Mouse (Mus musculus): ENCODE measurements around the gene Taar7f. TPM values are rescaled to one million over a fixed set of nuclear protein-coding genes. Genes with fewer than 3 reads are reported as not detected.
"Not testable (repeated sequence)": the region's sequence is repeated elsewhere in the genome, so short reads cannot be mapped to it uniquely, and the experiment has no call there.

Taar7f gene
- polyA plus RNA-seq, 1 experiment from 2014 or later: not detected

GRCm38 (mm10) chr10:24052039-24052438, 2.7 kb downstream of the Taar7f start:
- Histone ChIP-seq H3K4me2 (ENCODE audit: low read depth, low read length) (no peak overlapping the region), H3K9me3 (replicated peaks; ENCODE audit: control insufficient read depth, low read length) (no peaks in the 10 kb centered on the region), H3K36me3 (ENCODE audit: control insufficient read depth, insufficient read depth) (no peaks in the 10 kb centered on the region), H3K9ac (ENCODE audit: low read length) (no peak overlapping the region), H3K27me3 (ENCODE audit: control insufficient read depth, insufficient read depth, low read length) (no peaks in the 10 kb centered on the region), H3K27ac (ENCODE audit: low read length) (no peak overlapping the region), H3K4me1 (ENCODE audit: control insufficient read depth, insufficient read depth, low read length) (no peaks in the 10 kb centered on the region), H3K4me3 (ENCODE audit: low read length) (no peak overlapping the region)
- no peak for ATAC-seq (replicated peaks; ENCODE audit: extremely low read depth, insufficient read depth, low FRiP score)
- WGBS: 26% methylated on average over 5 of the region's 5 CpGs

DNA sequence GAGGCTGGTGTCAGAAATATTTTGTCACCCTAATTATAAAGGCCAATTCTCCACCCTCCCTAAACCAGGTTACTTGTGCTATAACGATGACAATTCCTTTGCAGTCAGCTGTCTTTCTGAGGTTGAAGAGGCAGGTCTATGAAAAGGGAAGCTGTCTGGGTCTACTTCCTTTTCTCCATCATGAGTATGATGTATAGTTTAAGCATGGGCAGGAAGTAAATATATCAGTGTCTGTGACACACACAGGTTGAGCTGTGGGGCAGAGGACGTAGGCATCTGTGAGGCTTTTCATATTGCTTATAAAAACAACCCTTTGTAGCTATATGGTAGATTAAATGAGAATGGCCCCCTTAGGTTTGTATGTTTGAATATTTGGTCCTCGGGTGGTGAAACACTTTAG, 9.7 kb downstream of the Taar7f start:
- Histone ChIP-seq H3K36me3 (ENCODE audit: control insufficient read depth, insufficient read depth) (no peaks in the 10 kb centered on the region), H3K27ac (ENCODE audit: low read length) (no peak overlapping the region), H3K4me2 (ENCODE audit: low read depth, low read length) (no peak overlapping the region), H3K4me3 (ENCODE audit: low read length) (no peak overlapping the region), H3K9ac (ENCODE audit: low read length) (no peak overlapping the region), H3K9me3 (replicated peaks; ENCODE audit: control insufficient read depth, low read length) (no peaks in the 10 kb centered on the region), H3K4me1 (ENCODE audit: control insufficient read depth, insufficient read depth, low read length) (no peaks in the 10 kb centered on the region), H3K27me3 (ENCODE audit: control insufficient read depth, insufficient read depth, low read length) (no peaks in the 10 kb centered on the region)
- 71% methylated on average over 3 of the region's 3 CpGs for WGBS
- ATAC-seq (replicated peaks; ENCODE audit: extremely low read depth, insufficient read depth, low FRiP score): no peak

- not testable (repeated sequence) for H3K9me3 ChIP-seq (replicated peaks; ENCODE audit: control insufficient read depth, low read length); H3K27ac ChIP-seq (ENCODE audit: low read length); H3K4me3 ChIP-seq (ENCODE audit: low read length); ATAC-seq (replicated peaks; ENCODE audit: extremely low read depth, insufficient read depth, low FRiP score); H3K36me3 ChIP-seq (ENCODE audit: control insufficient read depth, insufficient read depth); H3K9ac ChIP-seq (ENCODE audit: low read length); H3K4me2 ChIP-seq (ENCODE audit: low read depth, low read length); H3K27me3 ChIP-seq (ENCODE audit: control insufficient read depth, insufficient read depth, low read length); H3K4me1 ChIP-seq (ENCODE audit: control insufficient read depth, insufficient read depth, low read length)
- 30% methylated on average over 2 of the region's 2 CpGs for WGBS
These were observed 25.4 kb downstream of the Taar7f start for GRCm38 (mm10) chr10:24074751-24075150.

GRCm38 (mm10) chr10:24076200-24076599, 26.9 kb downstream of the Taar7f start, which contains the start of gene Taar8a:
Gene Taar8a, plus strand, starts transcription at chr10:24076500.
- H3K9ac ChIP-seq (ENCODE audit: low read length); ATAC-seq (replicated peaks; ENCODE audit: extremely low read depth, insufficient read depth, low FRiP score): not testable (repeated sequence)
- WGBS: 75% methylated on average over 2 of the region's 4 CpGs

DNA sequence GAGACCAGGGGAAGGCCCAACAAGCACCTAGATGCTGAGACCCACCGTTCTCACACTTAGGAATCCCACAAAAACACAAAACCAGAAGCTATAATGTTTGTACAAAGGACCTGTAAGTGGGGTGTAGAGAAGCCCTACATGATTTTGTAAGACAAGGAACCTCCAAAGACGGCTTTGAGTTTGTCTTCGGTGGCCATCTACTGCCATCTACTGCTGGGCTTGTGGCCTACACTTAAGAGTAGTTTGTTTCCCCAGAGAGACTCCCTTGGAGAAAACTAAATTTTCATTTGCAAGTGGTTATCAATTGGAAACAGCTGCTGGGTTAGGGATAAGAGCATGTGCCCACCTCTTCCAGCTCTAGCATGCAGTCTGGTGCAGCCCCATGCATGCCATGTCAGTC, 30.9 kb downstream of the Taar7f start:
- Histone ChIP-seq H3K4me3 (ENCODE audit: low read length) (no peak overlapping the region), H3K4me1 (ENCODE audit: control insufficient read depth, insufficient read depth, low read length) (no peaks in the 10 kb centered on the region), H3K9me3 (replicated peaks; ENCODE audit: control insufficient read depth, low read length) (no peaks in the 10 kb centered on the region), H3K36me3 (ENCODE audit: control insufficient read depth, insufficient read depth) (no peaks in the 10 kb centered on the region), H3K27ac (ENCODE audit: low read length) (no peak overlapping the region), H3K27me3 (ENCODE audit: control insufficient read depth, insufficient read depth, low read length) (no peaks in the 10 kb centered on the region), H3K9ac (ENCODE audit: low read length) (no peak overlapping the region), H3K4me2 (ENCODE audit: low read depth, low read length) (no peak overlapping the region)
- WGBS: 31% methylated on average over 3 of the region's 3 CpGs
- no peak for ATAC-seq (replicated peaks; ENCODE audit: extremely low read depth, insufficient read depth, low FRiP score)

More at GRCm38 (mm10) chr10:24076200-24076599, 26.9 kb downstream of the Taar7f start, which contains the start of gene Taar8a:
- not testable (repeated sequence) for H3K27ac ChIP-seq (ENCODE audit: low read length); H3K4me3 ChIP-seq (ENCODE audit: low read length); H3K4me2 ChIP-seq (ENCODE audit: low read depth, low read length); H3K9me3 ChIP-seq (replicated peaks; ENCODE audit: control insufficient read depth, low read length); H3K27me3 ChIP-seq (ENCODE audit: control insufficient read depth, insufficient read depth, low read length); H3K4me1 ChIP-seq (ENCODE audit: control insufficient read depth, insufficient read depth, low read length); H3K36me3 ChIP-seq (ENCODE audit: control insufficient read depth, insufficient read depth)

GRCm38 (mm10) chr10:24085936-24086335, 36.6 kb downstream of the Taar7f start:
- Histone ChIP-seq H3K27me3 (ENCODE audit: control insufficient read depth, insufficient read depth, low read length) (no peaks in the 10 kb centered on the region), H3K9me3 (replicated peaks; ENCODE audit: control insufficient read depth, low read length) (no peaks in the 10 kb centered on the region), H3K36me3 (ENCODE audit: control insufficient read depth, insufficient read depth) (no peaks in the 10 kb centered on the region), H3K27ac (ENCODE audit: low read length) (no peak overlapping the region), H3K4me3 (ENCODE audit: low read length) (no peak overlapping the region), H3K4me2 (ENCODE audit: low read depth, low read length) (no peak overlapping the region), H3K4me1 (ENCODE audit: control insufficient read depth, insufficient read depth, low read length) (no peaks in the 10 kb centered on the region), H3K9ac (ENCODE audit: low read length) (no peak overlapping the region)
- no peak for ATAC-seq (replicated peaks; ENCODE audit: extremely low read depth, insufficient read depth, low FRiP score)
- WGBS: 69% methylated on average over 5 of the region's 5 CpGs

DNA sequence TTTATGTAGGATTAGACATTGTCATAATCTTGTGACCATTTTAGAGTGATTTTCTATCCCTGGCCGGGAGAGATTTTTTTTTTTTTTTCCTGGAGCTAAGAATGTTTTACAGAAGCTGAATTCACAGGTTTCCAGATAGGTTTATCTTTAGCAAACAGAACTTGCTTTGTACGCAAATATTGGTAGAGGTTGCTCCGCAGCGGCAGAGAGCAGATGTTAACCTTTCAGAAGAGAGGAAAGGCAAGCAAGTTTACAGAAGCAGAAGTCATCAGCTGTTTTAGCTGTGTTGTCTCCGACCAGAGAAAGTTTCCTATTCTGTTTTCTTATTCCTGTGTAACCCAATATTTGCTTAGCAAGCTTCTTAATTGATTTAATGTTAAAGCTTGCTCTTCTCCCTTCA, 37.2 kb downstream of the Taar7f start:
- ATAC-seq (replicated peaks; ENCODE audit: extremely low read depth, insufficient read depth, low FRiP score): no peak
- no peaks in the 10 kb centered on the region for H3K4me1 ChIP-seq (ENCODE audit: control insufficient read depth, insufficient read depth, low read length)
- H3K9ac ChIP-seq (ENCODE audit: low read length): no peak overlapping the region
- H3K4me3 ChIP-seq (ENCODE audit: low read length): no peak overlapping the region
- WGBS: 54% methylated on average over 5 of the region's 5 CpGs
- H3K4me2 ChIP-seq (ENCODE audit: low read depth, low read length): no peak overlapping the region
- H3K36me3 ChIP-seq (ENCODE audit: control insufficient read depth, insufficient read depth): no peaks in the 10 kb centered on the region
- no peaks in the 10 kb centered on the region for H3K9me3 ChIP-seq (replicated peaks; ENCODE audit: control insufficient read depth, low read length)
- no peaks in the 10 kb centered on the region for H3K27me3 ChIP-seq (ENCODE audit: control insufficient read depth, insufficient read depth, low read length)
- no peak overlapping the region for H3K27ac ChIP-seq (ENCODE audit: low read length)

DNA sequence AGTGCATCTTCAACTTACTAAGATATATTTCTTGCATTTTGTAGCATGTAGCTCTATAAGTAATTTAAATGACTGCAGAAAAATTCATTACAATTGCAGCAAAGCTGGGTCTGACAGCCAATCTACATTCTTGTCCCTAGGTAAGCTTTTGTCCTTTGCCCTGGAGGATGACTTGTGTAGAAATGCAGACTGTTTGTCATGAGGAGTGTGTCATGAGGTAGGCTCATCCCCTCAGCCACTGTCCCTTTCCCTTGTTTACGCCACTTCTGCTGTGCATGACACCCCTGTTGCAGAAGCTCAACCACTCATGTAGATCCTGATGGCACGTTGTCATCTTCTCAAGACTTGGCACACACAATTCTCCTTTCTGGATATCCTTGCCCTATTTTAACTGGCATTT, 37.9 kb downstream of the Taar7f start:
- H3K9me3 ChIP-seq (replicated peaks; ENCODE audit: control insufficient read depth, low read length): no peaks in the 10 kb centered on the region
- no peak for ATAC-seq (replicated peaks; ENCODE audit: extremely low read depth, insufficient read depth, low FRiP score)
- no peak overlapping the region for H3K9ac ChIP-seq (ENCODE audit: low read length)
- H3K36me3 ChIP-seq (ENCODE audit: control insufficient read depth, insufficient read depth): no peaks in the 10 kb centered on the region
- H3K4me3 ChIP-seq (ENCODE audit: low read length): no peak overlapping the region
- no peak overlapping the region for H3K27ac ChIP-seq (ENCODE audit: low read length)
- H3K27me3 ChIP-seq (ENCODE audit: control insufficient read depth, insufficient read depth, low read length): no peaks in the 10 kb centered on the region
- WGBS: 85% methylated on average over 2 of the region's 2 CpGs
- H3K4me2 ChIP-seq (ENCODE audit: low read depth, low read length): no peak overlapping the region
- H3K4me1 ChIP-seq (ENCODE audit: control insufficient read depth, insufficient read depth, low read length): no peaks in the 10 kb centered on the region

- ATAC-seq (replicated peaks; ENCODE audit: extremely low read depth, insufficient read depth, low FRiP score): no peak
- Histone ChIP-seq H3K27me3 (ENCODE audit: control insufficient read depth, insufficient read depth, low read length) (no peaks in the 10 kb centered on the region), H3K4me3 (ENCODE audit: low read length) (no peak within 1 kb of the TSS), H3K9me3 (replicated peaks; ENCODE audit: control insufficient read depth, low read length) (no peaks in the 10 kb centered on the region), H3K4me2 (ENCODE audit: low read depth, low read length) (no peak within 1 kb of the TSS), H3K36me3 (ENCODE audit: control insufficient read depth, insufficient read depth) (no peaks in the 10 kb centered on the region), H3K9ac (ENCODE audit: low read length) (no peak within 1 kb of the TSS), H3K27ac (ENCODE audit: low read length) (no peak within 1 kb of the TSS), H3K4me1 (ENCODE audit: control insufficient read depth, insufficient read depth, low read length) (no peaks in the 10 kb centered on the region)
- WGBS: 49% methylated on average over 2 of the region's 2 CpGs
These were observed 42.9 kb downstream of the Taar7f start, which contains the start of gene Taar8b for GRCm38 (mm10) chr10:24092194-24092593. Gene Taar8b, minus strand, starts transcription at chr10:24092294.

DNA sequence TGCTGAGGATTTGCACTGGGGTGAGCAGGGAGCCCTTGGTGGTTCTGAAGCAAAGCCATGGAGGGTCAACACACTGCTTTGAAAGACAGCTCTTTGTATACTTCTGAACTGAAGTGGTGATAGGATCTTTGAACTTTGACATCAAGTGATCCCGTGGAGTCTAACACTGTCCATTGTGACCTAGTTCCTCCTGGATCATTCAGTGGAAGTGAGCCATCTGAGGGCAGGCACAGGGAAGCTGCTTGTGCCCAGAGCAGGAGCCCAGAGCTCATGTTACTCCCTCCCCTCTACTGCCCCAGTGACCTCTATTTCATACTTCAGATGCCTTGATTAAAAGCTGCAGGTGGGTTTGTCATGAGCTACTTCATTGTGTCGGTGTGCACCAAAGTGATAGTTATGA, 47.7 kb downstream of the Taar7f start:
- WGBS: 54% methylated on average over 2 of the region's 2 CpGs
- ATAC-seq (replicated peaks; ENCODE audit: extremely low read depth, insufficient read depth, low FRiP score); H3K9ac ChIP-seq (ENCODE audit: low read length): not testable (repeated sequence)

More for the DNA sequence above, 47.7 kb downstream of the Taar7f start:
- not testable (repeated sequence) for H3K27ac ChIP-seq (ENCODE audit: low read length); H3K4me2 ChIP-seq (ENCODE audit: low read depth, low read length); H3K36me3 ChIP-seq (ENCODE audit: control insufficient read depth, insufficient read depth); H3K27me3 ChIP-seq (ENCODE audit: control insufficient read depth, insufficient read depth, low read length); H3K4me1 ChIP-seq (ENCODE audit: control insufficient read depth, insufficient read depth, low read length); H3K9me3 ChIP-seq (replicated peaks; ENCODE audit: control insufficient read depth, low read length); H3K4me3 ChIP-seq (ENCODE audit: low read length)

Data from heart, embryonic 16.5 days (tissue).